Mouse (Mus musculus) kidney, postnatal 10 days (tissue): ENCODE measurements around the gene Insrr.
"Not testable (repeated sequence)": the region's sequence is repeated elsewhere in the genome, so short reads cannot be mapped to it uniquely, and the experiment has no call there.

ENCODE experiments used
- DNase-seq: peaks from one replicate; pipeline ENCODE4 v3.0.0; 2021; ENCODE audit warnings: mixed read lengths

Gene Insrr

DNA sequence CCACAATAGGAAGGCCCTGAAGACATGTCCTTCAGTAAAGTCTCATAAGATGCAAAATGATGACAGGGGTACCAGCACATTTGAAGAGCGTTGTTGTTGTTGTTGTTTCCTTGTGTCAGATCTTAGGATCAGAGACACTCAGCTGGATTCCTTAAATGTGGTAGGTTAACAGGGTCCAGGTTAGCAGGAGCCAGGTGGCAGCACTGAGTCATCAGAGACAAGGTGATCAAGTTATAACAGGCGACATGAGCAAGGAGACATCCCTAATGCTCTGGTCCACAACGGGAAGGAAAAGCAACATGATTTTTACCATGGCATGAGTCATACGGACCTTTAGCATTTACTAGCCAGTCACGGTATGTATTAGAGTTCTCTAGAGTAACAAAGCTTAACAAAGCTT is 36.7 kb downstream of the Insrr start:
- DNase-seq: no peak

DNA sequence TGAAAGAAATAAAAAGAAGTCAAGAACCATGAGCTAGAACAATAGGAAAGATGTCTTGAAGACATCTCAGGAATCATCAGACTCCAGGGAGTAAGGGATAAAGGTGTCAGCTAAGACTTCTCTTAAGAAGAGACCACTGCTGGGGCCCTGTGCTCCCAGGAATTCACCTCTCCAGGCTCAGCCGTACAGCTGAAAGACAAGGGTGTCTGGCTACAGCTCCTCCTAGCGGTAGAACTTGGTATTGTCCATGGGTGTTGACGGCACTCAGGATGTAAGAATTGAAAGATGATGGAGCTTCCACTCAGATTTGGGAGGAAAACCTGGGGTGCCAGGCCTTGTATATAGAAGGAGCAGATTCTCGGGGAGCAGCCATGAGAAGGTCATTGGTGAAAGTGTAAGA is 41.9 kb downstream of the Insrr start:
- DNase-seq: peak; percentile 89

DNA sequence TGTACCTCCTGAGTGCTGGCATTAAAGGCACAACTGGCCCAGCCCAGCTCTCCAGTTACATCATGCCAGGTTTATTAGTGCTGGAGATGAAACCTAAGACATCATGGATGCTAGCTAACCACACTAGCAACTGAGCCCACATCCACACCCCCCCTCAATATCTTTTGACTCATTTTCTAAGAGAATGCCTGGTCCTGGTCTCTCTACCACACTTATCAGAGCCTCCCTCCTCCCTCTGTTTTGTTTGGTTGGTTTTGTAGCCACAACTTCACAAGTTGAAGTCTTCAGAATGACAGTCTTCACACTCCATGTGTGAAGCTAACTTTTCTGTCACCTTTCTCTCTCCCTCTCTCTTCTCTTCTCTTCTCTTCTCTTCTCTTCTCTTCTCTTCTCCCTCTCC is 44.1 kb downstream of the Insrr start:
- DNase-seq: no peak

GRCm38 (mm10) chr3:87844981-87845380 is 48.2 kb downstream of the Insrr start:
- DNase-seq: no peak

DNA sequence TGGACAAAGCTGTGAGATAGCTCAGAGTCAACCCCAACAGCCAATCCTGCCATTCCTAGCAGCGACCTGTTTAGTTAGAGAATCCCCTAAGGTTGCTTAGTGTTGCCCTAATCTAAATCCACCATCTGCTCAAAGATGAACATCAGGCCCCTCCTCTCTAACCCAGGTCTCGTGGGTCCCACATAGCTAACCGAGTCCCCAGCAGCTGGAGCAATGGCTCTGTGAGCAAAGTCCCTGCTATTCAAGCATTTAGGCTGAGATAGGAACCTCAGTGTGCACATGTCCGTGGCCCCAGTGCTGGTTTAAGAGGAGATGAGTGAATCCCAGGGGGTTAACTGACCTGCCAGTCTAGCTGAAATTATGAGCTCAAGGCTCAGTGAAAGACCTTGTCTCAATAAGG is 49.4 kb downstream of the Insrr start:
- DNase-seq: no peak

GRCm38 (mm10) chr3:87846650-87847110 is 49.9 kb downstream of the Insrr start, which contains the start of gene Sh2d2a:
Gene Sh2d2a (plus strand): TSS chr3:87846755.
- no peak for DNase-seq

DNA sequence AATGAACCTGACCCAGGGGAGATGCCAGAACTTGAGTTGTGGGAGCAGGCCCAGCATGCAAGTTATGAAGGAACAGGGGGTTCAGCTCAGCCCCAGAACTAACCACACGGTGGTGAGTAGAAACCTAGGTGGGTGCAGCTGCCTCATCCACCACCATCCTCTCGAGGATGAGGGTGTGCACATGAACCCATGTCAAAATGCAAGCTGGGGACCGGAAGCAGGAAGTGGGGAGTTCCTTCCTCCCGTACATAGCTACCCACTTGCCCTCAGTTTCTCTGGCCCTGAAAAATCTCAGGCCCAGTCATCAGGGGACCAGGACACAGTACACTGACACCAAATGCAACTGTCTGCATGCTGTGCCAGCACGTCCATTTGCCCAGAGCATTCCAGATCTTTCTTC is 50.9 kb downstream of the Insrr start:
- DNase-seq: no peak

GRCm38 (mm10) chr3:87849117-87849516 is 52.4 kb downstream of the Insrr start:
- DNase-seq: no peak

GRCm38 (mm10) chr3:87854795-87855568 is 58.2 kb downstream of the Insrr start:
- DNase-seq: peak; percentile 70

DNA sequence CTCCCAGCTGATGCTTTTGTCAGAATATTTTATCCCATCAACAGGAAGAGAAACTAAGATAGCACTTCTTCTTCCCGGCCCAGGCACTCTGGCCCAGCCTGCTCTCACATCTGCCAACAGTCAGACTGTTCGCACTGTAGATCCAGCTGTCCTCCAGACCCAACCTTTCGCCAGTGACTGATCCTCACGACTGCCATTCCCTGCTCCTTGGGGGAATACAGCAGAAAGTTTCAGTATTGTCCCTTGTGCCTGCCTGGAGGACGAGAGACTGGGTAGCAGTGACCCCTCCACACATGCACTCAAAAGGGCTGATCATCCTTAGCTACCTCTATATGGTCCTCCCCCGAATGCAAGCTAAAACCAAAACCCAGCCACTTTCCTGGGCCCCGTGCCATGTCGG is 59.2 kb downstream of the Insrr start:
- no peak for DNase-seq

- DNase-seq: no peak
Measured at GRCm38 (mm10) chr3:87857666-87858065, 60.9 kb downstream of the Insrr start.

GRCm38 (mm10) chr3:87859813-87860212 is 63.1 kb downstream of the Insrr start:
- peak; percentile 80 for DNase-seq

DNA sequence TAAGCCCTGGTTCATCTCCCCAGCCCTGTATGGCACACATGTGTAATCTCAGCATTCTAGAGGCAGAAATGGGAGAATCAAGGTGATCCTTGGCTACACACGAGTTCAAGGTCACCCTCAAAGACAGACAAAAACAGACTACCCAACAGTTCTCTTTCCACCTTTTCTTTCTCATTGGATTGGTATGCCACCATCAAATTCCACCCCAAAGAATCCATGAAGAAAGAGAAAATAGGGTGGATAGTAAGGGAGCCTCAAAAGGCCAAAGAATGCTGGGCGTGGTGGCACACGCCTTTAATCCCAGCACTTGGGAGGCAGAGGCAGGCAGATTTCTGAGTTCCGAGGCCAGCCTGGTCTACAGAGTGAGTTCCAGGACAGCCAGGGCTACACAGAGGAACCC is 67.4 kb downstream of the Insrr start:
- not testable (repeated sequence) for DNase-seq
